Mouse (Mus musculus): ENCODE measurements around the gene Wnt11. TPM values are rescaled to one million over a fixed set of nuclear protein-coding genes. Genes with fewer than 3 reads are reported as not detected.

Wnt11 gene
- polyA plus RNA-seq (2015; fragmentation: Nextera tagmentation; extraction: Ambion mirVana), result 0.80 and 1.1 TPM in 2 replicates

DNA sequence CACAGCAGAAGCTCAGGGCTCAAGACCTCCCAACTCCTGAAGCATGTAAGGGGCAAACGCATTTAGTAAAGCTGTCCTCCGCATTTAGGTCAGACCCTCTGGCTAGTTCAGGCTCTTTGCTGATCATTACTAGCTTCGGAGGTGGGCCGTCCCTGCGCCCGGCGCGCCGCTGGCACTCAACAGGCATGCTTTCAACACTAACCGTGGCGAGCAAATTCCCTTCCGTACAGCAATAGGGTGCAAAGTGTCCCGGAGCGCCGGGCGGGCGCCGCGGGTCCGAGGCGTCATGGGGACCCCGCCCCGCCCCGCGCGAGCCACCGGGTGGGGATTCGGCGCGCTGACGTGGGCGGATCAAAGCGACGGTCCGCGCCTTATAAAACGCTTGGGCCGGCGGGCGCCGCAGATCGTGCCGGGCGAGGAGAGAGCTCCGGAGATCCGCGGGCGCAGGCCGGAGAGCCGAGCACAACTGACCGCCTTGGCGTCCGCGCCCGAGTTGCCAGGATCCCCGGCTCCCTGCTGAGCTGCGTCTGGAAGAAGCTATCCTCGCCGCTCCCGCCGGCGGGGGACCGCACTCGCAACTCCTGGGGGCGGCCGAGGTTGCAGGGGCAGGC is at the start of gene Wnt11:
Gene Wnt11, plus strand, starts transcription at position 402 of the 611 bp plus-strand sequence.
- Histone ChIP-seq H3K27me3 (replicated peaks; ENCODE audit: control insufficient read depth, insufficient read depth, low read length) (peaks cover 54% of the 10 kb centered on the region), H3K27ac (ENCODE audit: low read depth, low read length) (no peak within 1 kb of the TSS), H3K4me1 (replicated peaks; ENCODE audit: control insufficient read depth, insufficient read depth, low read length) (peaks cover 21% of the 10 kb centered on the region), H3K9ac (ENCODE audit: low read depth, low read length) (peak within 1 kb of the TSS; percentile 34), H3K4me3 (ENCODE audit: low read depth, low read length) (peak within 1 kb of the TSS; percentile 52), H3K4me2 (replicated peaks; ENCODE audit: low read depth) (peak within 1 kb of the TSS; percentile 93), H3K36me3 (ENCODE audit: control insufficient read depth, insufficient read depth) (no peaks in the 10 kb centered on the region), H3K9me3 (ENCODE audit: control insufficient read depth) (no peaks in the 10 kb centered on the region)
- no peak for TF ChIP-seq CTCF (IDR thresholded peaks at IDR 0.05; ENCODE audit: low read depth)
- ATAC-seq, result no peak
- under 1% methylated on average over 66 of the region's 66 CpGs for WGBS

DNA sequence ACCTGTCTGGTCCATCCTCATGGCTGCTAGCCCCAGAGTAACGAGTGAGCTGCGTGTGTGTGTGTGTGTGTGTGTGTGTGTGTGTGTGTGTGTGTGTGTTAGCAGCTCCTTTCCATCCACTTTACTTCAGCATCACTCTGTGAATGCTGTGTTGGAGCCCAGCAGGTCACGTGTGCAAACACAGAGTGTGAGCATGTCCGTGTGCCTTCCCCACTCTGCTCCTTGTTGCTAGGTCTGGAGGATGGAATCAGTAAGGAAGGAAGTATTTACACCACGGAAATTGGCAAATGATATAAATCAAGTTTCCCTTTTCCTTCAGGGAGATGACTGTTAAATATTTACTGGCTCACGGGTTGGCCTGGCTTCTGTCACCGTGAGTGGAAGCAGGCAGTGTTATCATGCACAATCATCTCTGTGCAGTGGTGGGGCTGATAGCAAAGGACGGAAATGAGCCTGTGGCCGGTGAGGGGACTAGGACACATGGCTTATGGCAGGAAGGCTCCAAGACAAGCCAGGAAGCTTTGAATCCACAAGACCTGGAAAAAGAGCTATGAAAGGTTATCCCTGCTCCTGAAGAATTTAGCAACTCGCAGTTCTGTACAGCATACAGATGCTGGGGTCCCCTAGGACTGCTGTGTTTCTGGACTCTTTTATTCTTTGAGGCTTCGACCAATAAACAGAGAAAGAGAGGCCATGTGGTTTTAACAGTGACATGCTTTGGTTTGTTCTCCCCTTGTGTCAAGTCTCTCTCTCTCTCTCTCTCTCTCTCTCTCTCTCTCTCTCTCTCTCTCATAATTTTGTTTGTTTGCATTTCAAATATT is 47.9 kb upstream of the Wnt11 start:
- H3K9me3 ChIP-seq (ENCODE audit: control insufficient read depth), result no peaks in the 10 kb centered on the region
- H3K4me1 ChIP-seq (replicated peaks; ENCODE audit: control insufficient read depth, insufficient read depth, low read length), result no peaks in the 10 kb centered on the region
- H3K4me2 ChIP-seq (replicated peaks; ENCODE audit: low read depth), result no peak overlapping the region
- no peaks in the 10 kb centered on the region for H3K36me3 ChIP-seq (ENCODE audit: control insufficient read depth, insufficient read depth)
- no peak overlapping the region for H3K4me3 ChIP-seq (ENCODE audit: low read depth, low read length)
- H3K27me3 ChIP-seq (replicated peaks; ENCODE audit: control insufficient read depth, insufficient read depth, low read length), result no peaks in the 10 kb centered on the region
- no peak for TF ChIP-seq CTCF (IDR thresholded peaks at IDR 0.05; ENCODE audit: low read depth)
- no peak overlapping the region for H3K9ac ChIP-seq (ENCODE audit: low read depth, low read length)
- no peak overlapping the region for H3K27ac ChIP-seq (ENCODE audit: low read depth, low read length)
- WGBS, result 16% methylated on average over 11 of the region's 11 CpGs
- ATAC-seq, result no peak

DNA sequence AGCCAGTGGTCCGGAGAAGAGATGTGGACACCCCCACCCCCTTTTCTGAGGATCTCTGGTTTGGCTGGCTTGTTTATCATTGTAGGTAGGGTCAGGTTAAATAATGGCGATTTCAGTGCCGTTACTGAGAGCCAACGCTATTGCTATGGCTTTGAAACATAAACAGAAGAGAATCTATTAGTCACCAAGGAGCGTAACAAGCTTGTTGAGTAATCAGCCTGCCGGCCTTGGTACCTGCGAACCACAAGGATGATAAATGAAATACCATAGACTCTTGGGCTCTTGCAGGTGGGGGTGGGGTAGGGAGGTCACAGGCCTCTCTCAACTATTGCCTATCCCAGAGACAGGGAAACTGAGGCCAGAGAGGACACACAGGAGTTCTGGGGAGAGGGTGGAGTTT is 46.2 kb upstream of the Wnt11 start:
- Histone ChIP-seq H3K4me3 (ENCODE audit: low read depth, low read length) (no peak overlapping the region), H3K36me3 (ENCODE audit: control insufficient read depth, insufficient read depth) (no peaks in the 10 kb centered on the region), H3K9ac (ENCODE audit: low read depth, low read length) (no peak overlapping the region), H3K9me3 (ENCODE audit: control insufficient read depth) (no peaks in the 10 kb centered on the region), H3K27me3 (replicated peaks; ENCODE audit: control insufficient read depth, insufficient read depth, low read length) (no peaks in the 10 kb centered on the region), H3K4me1 (replicated peaks; ENCODE audit: control insufficient read depth, insufficient read depth, low read length) (no peaks in the 10 kb centered on the region), H3K4me2 (replicated peaks; ENCODE audit: low read depth) (no peak overlapping the region), H3K27ac (ENCODE audit: low read depth, low read length) (no peak overlapping the region)
- ATAC-seq, result no peak
- no peak for TF ChIP-seq CTCF (IDR thresholded peaks at IDR 0.05; ENCODE audit: low read depth)
- 28% methylated on average over 7 of the region's 7 CpGs for WGBS

DNA sequence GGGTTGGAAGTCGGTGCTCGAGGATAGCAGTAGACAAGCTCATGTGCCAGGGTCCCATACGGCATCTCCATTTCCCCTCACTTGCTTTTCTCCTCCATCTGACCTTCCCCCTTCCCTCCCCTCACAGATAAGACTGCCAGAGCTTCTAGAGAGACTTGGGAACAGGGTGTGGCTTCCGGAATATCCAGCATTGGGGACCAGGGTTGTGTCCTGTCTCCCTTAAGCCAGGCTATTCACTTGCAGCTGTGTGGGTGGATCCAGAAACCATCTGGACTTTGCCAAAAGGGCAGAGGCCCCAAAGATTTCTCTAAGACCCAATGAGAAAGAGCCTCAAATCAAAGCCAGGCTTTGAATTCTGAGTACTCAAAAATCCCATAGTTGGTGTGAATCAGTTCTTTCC is 45.8 kb upstream of the Wnt11 start:
- H3K4me2 ChIP-seq (replicated peaks; ENCODE audit: low read depth), result no peak overlapping the region
- 67% methylated on average over 4 of the region's 4 CpGs for WGBS
- no peak overlapping the region for H3K4me3 ChIP-seq (ENCODE audit: low read depth, low read length)
- TF ChIP-seq CTCF (IDR thresholded peaks at IDR 0.05; ENCODE audit: low read depth), result no peak
- H3K27ac ChIP-seq (ENCODE audit: low read depth, low read length), result no peak overlapping the region
- no peak for ATAC-seq
- no peak overlapping the region for H3K9ac ChIP-seq (ENCODE audit: low read depth, low read length)
- H3K4me1 ChIP-seq (replicated peaks; ENCODE audit: control insufficient read depth, insufficient read depth, low read length), result no peaks in the 10 kb centered on the region
- H3K36me3 ChIP-seq (ENCODE audit: control insufficient read depth, insufficient read depth), result no peaks in the 10 kb centered on the region
- no peaks in the 10 kb centered on the region for H3K9me3 ChIP-seq (ENCODE audit: control insufficient read depth)
- H3K27me3 ChIP-seq (replicated peaks; ENCODE audit: control insufficient read depth, insufficient read depth, low read length), result no peaks in the 10 kb centered on the region

DNA sequence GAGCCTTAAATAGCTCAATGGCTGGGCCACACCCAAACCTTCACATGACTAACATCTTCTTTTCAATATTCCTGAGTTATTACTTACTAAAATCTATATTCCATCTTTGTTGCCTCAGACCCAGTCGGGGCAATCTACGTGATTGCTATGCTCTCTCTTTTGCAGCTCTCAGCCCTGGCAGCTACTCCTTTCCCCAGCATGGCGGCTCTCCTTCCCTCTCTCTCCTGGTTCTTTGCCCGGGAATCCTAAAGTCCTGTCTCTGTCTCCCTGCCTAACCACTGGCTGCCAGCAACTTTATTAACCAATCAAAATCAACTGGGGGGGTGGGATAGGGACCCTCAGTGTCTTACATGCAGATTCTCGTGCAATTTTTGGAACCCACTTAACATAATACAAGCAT is 43.0 kb upstream of the Wnt11 start:
- Histone ChIP-seq H3K4me1 (replicated peaks; ENCODE audit: control insufficient read depth, insufficient read depth, low read length) (no peaks in the 10 kb centered on the region), H3K4me3 (ENCODE audit: low read depth, low read length) (no peak overlapping the region), H3K4me2 (replicated peaks; ENCODE audit: low read depth) (no peak overlapping the region), H3K9me3 (ENCODE audit: control insufficient read depth) (no peaks in the 10 kb centered on the region), H3K9ac (ENCODE audit: low read depth, low read length) (no peak overlapping the region), H3K36me3 (ENCODE audit: control insufficient read depth, insufficient read depth) (no peaks in the 10 kb centered on the region), H3K27ac (ENCODE audit: low read depth, low read length) (no peak overlapping the region), H3K27me3 (replicated peaks; ENCODE audit: control insufficient read depth, insufficient read depth, low read length) (no peaks in the 10 kb centered on the region)
- TF ChIP-seq CTCF (IDR thresholded peaks at IDR 0.05; ENCODE audit: low read depth), result no peak
- 73% methylated on average over 5 of the region's 5 CpGs for WGBS
- no peak for ATAC-seq

DNA sequence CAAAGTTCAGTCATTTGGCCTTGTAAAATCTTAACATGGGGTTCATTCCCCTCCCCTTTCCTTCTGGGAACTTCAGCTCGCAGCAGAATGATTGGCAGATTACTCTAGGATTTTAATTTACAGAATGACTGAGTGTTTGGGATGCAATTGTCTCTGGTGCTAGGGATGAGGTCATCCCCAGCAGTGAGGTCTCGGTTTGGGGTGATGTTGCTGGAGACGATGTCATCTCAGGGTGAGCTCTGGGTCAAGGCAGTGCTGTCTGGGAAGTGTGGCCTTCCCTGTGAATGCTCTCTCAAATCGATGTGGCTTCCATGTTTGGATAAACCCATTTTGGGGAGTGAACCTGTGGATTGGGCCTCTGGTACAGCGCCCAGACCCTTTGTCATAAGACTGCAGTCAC is 41.1 kb upstream of the Wnt11 start:
- Histone ChIP-seq H3K9me3 (ENCODE audit: control insufficient read depth) (no peaks in the 10 kb centered on the region), H3K27me3 (replicated peaks; ENCODE audit: control insufficient read depth, insufficient read depth, low read length) (no peaks in the 10 kb centered on the region), H3K4me1 (replicated peaks; ENCODE audit: control insufficient read depth, insufficient read depth, low read length) (no peaks in the 10 kb centered on the region), H3K4me3 (ENCODE audit: low read depth, low read length) (no peak overlapping the region), H3K27ac (ENCODE audit: low read depth, low read length) (no peak overlapping the region), H3K36me3 (ENCODE audit: control insufficient read depth, insufficient read depth) (no peaks in the 10 kb centered on the region), H3K9ac (ENCODE audit: low read depth, low read length) (no peak overlapping the region), H3K4me2 (replicated peaks; ENCODE audit: low read depth) (no peak overlapping the region)
- no peak for TF ChIP-seq CTCF (IDR thresholded peaks at IDR 0.05; ENCODE audit: low read depth)
- WGBS, result 64% methylated on average over 5 of the region's 5 CpGs
- ATAC-seq, result no peak

All from intestine, postnatal 0 days (tissue).